Mouse (Mus musculus) spleen, adult 2 months (tissue): ENCODE results near the gene Sema6d. TPM values are rescaled to one million over a fixed set of nuclear protein-coding genes. Genes with fewer than 3 reads are reported as not detected.

Experiments used
- DNase-seq, 2 experiments: peaks; one replicate each; pipeline versions ENCODE4 v3.0.0 to v3.0.0-alpha.2; 2012 to 2021; ENCODE audit warnings: low spot score in 2 of 2, low read depth in 1 of 2
- H3K27ac ChIP-seq: fragments of 200-500 bp; 2 replicates; pipeline ENCODE4 v1.5.1; 2012; ENCODE audit warnings: low read length, inconsistent platforms; ENCODE audit not compliant: insufficient read depth
- H3K27me3 ChIP-seq: fragments of 200-500 bp; 2 replicates; pipeline ENCODE4 v1.6.1; 2012; ENCODE audit warnings: mild to moderate bottlenecking, moderate library complexity, low read length, inconsistent platforms; ENCODE audit not compliant: control insufficient read depth, insufficient read depth
- H3K36me3 ChIP-seq: fragments of 200-500 bp; 2 replicates; pipeline ENCODE4 v1.6.1; 2012; ENCODE audit warnings: mild to moderate bottlenecking, low read length, inconsistent platforms; ENCODE audit not compliant: control insufficient read depth, insufficient read depth
- H3K4me1 ChIP-seq: fragments of 200-500 bp; 2 replicates; pipeline ENCODE4 v1.6.1; 2011; ENCODE audit warnings: inconsistent platforms; ENCODE audit not compliant: control insufficient read depth, insufficient read depth, insufficient read length
- H3K4me3 ChIP-seq: fragments of 200-500 bp; 2 replicates; pipeline ENCODE4 v1.5.1; 2011; ENCODE audit warnings: mild to moderate bottlenecking, inconsistent platforms; ENCODE audit not compliant: insufficient read depth, insufficient read length; ENCODE audit errors: extremely low read depth
- CTCF ChIP-seq: fragments of 200-500 bp; IDR thresholded peaks from 2 replicates; pipeline ENCODE4 v1.5.1; 2011; ENCODE audit warnings: mild to moderate bottlenecking, inconsistent platforms; ENCODE audit not compliant: insufficient read depth, insufficient read length, insufficient replicate concordance; ENCODE audit errors: extremely low read depth
- POLR2A ChIP-seq: fragments of 200-500 bp; IDR thresholded peaks from 2 replicates; pipeline ENCODE4 v1.6.1; 2011; ENCODE audit warnings: low read depth, low read length, inconsistent platforms
- WGBS: fragments of 180-500 bp; shearing (Covaris S2); methylation state at CpG from one replicate; pipeline ENCODE4 v1.1.7; 2018; 5-methylcytosine and 5-hydroxymethylcytosine counted together
- polyA plus RNA-seq: library from polyadenylated mRNA; depleted of rRNA; stranded (reverse); fragments of >200 nt; gene quantifications from 2 replicates; pipeline ENCODE4 v1.2.3, GENCODE M21; 2012

Gene Sema6d
- polyA plus RNA-seq, 1 experiment, result 8.9 TPM

- Histone ChIP-seq H3K27me3 (no peaks in the 10 kb centered on the region), H3K36me3 (no peaks in the 10 kb centered on the region), H3K4me1 (no peaks in the 10 kb centered on the region), H3K4me3 (no peak overlapping the region), H3K27ac (no peak overlapping the region)
- 89% methylated on average over 2 of the region's 2 CpGs for WGBS
- no peak for DNase-seq
- no peak for TF ChIP-seq CTCF
- no peak for TF ChIP-seq POLR2A
Measured at GRCm38 (mm10) chr2:124562091-124562490, 472.3 kb downstream of the Sema6d start.

DNA sequence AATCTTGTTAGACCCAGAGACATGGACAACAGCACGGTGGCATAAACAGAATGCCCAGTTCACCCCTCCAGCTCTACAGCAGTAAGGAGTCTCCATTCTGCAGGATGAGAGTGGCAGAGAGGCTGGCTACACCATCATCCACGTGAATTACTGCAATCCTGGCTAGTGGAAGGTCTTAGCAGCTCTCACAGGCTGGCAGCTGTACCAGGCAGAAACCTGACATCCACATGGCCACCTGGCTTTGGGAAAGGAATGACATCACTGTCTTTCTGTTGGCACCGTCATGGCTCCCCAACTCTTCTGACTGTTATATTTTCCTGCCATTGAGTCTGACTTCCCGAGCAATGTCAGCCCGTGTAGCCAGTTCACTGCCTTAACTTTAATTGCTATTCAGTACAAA is 474.0 kb downstream of the Sema6d start:
- H3K27ac ChIP-seq, result no peak overlapping the region
- no peak overlapping the region for H3K4me3 ChIP-seq
- no peak for DNase-seq
- 87% methylated on average over 5 of the region's 5 CpGs for WGBS
- TF ChIP-seq POLR2A (no peak), CTCF (no peak)
- H3K36me3 ChIP-seq, result no peaks in the 10 kb centered on the region
- H3K4me1 ChIP-seq, result no peaks in the 10 kb centered on the region
- H3K27me3 ChIP-seq, result no peaks in the 10 kb centered on the region

GRCm38 (mm10) chr2:124573734-124574133 is 484.0 kb downstream of the Sema6d start:
- no peaks in the 10 kb centered on the region for H3K27me3 ChIP-seq
- no peak overlapping the region for H3K4me3 ChIP-seq
- no peaks in the 10 kb centered on the region for H3K36me3 ChIP-seq
- TF ChIP-seq POLR2A (no peak), CTCF (no peak)
- DNase-seq, result no peak
- no peak overlapping the region for H3K27ac ChIP-seq
- H3K4me1 ChIP-seq, result peaks cover 6% of the 10 kb centered on the region
- WGBS, result 16% methylated on average over 4 of the region's 4 CpGs

GRCm38 (mm10) chr2:124576053-124576452 is 486.3 kb downstream of the Sema6d start:
- H3K4me1 ChIP-seq, result peaks cover 6% of the 10 kb centered on the region
- 11% methylated on average over 2 of the region's 2 CpGs for WGBS
- no peak for DNase-seq
- no peaks in the 10 kb centered on the region for H3K27me3 ChIP-seq
- TF ChIP-seq POLR2A, result no peak
- no peak for TF ChIP-seq CTCF
- no peak overlapping the region for H3K27ac ChIP-seq
- no peak overlapping the region for H3K4me3 ChIP-seq
- no peaks in the 10 kb centered on the region for H3K36me3 ChIP-seq

DNA sequence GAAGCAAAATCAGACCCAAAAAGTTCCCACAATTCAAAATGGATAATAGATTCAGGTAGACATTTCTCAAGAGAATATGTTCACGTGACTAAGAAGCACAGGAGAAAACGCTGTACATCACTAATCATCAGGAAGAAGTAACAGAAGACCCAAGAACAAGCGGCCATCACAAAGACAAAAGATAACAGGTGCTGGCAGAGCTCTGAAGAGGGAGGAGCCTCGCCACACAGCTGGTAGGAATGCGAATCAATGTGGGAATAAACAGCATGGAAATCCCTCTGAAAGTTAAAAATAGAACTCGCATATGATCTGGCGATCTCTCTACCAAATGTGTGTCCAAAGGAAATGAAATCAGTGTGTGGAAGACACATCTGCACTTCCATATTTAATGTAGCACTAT is 493.8 kb downstream of the Sema6d start:
- no peak for DNase-seq

GRCm38 (mm10) chr2:124592750-124593149 is 503.0 kb downstream of the Sema6d start:
- Histone ChIP-seq H3K36me3 (no peaks in the 10 kb centered on the region), H3K27ac (no peak overlapping the region), H3K4me3 (no peak overlapping the region), H3K4me1 (no peaks in the 10 kb centered on the region), H3K27me3 (no peaks in the 10 kb centered on the region)
- WGBS, result 95% methylated on average over 4 of the region's 4 CpGs
- DNase-seq, result no peak
- TF ChIP-seq CTCF, result no peak

More for the DNA sequence above, 493.8 kb downstream of the Sema6d start:
- Histone ChIP-seq H3K4me1 (no peaks in the 10 kb centered on the region), H3K36me3 (no peaks in the 10 kb centered on the region), H3K4me3 (no peak overlapping the region), H3K27me3 (no peaks in the 10 kb centered on the region), H3K27ac (no peak overlapping the region)
- WGBS, result 87% methylated on average over 7 of the region's 7 CpGs
- no peak for TF ChIP-seq CTCF
- TF ChIP-seq POLR2A, result no peak

GRCm38 (mm10) chr2:124599014-124599413 is 509.2 kb downstream of the Sema6d start:
- TF ChIP-seq POLR2A, result no peak
- no peak for TF ChIP-seq CTCF
- no peak for DNase-seq
- Histone ChIP-seq H3K4me3 (no peak overlapping the region), H3K27ac (no peak overlapping the region), H3K36me3 (no peaks in the 10 kb centered on the region), H3K27me3 (no peaks in the 10 kb centered on the region), H3K4me1 (no peaks in the 10 kb centered on the region)
- WGBS, result 27% methylated on average over 3 of the region's 3 CpGs
